Mouse (Mus musculus) thymus, adult 18-20 months (tissue): ENCODE measurements around the gene Rbbp8nl.
"Not testable (repeated sequence)": the region's sequence is repeated elsewhere in the genome, so short reads cannot be mapped to it uniquely, and the experiment has no call there.

Experiments
- DNase-seq, 2 experiments: peaks; one replicate each; pipeline ENCODE4 v3.0.0; 2022; ENCODE audit warnings: mixed read lengths in 2 of 2

Rbbp8nl gene

DNA sequence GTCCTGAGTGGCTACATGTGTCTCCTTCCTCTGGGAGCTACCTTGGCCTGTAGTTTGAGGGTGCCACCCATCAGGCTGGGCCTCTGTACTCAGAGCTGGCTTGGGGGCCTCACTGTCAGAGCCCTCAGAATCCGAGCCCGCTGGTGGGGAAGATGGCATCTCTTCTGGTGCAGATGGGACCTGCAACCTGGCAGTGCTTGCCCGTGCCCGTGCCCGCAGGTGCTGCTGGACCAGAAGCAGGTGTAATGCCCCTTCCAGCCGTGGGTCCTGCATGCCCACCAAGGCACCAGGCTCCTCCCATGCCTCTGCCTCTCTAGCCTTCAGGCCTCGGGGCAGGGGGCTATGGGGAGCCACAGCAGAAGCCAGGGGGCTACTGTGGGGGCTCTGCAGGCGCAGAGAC is 10.4 kb downstream of the Rbbp8nl start:
- DNase-seq: no peak

DNA sequence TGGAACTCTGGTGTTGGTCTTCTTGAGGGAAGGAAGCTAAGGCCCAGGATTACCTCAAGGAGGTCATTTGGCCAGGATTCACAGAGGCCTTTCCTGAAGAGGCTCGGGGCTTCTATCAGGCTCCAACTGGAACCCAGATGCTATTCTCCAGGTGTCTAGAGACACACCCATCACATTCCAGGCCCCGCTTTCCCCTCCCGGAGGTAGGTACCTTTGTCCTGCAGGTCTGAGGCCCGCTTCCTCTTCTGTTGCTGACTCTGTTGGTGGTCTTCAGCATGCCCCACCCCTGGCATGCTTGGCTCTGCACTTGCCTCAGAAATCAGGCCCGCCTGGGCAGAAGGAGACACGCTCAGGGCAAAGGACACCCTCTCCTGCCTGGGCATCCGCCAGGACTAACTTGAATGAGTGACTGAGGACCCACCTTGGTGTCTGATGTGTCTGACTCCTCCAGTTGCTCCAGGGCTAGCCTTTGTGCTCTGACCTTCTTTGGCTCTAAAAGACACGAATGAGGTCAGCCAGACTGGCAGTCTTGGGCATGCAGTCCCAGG is 11.8 kb downstream of the Rbbp8nl start:
- DNase-seq: no peak

DNA sequence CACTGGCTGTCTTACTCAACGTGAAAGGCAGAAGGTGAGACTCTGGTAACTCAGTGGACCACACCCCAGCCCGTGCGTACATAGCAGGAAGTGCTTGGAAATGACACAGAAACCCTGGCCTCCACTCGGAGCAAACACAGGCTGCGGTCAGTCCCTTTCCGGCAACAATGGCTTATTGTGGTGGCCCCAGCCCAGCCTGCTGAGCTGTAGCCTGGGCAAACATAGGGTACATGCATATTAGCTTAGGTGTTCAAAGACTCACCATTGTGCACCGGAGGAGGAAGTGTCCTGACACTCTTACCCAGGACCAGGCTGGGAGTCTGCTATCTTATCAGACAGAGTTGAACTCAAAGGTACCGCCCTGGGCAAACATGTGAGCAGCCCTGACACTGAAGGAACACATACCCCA is 12.8 kb downstream of the Rbbp8nl start:
- DNase-seq: no peak

DNA sequence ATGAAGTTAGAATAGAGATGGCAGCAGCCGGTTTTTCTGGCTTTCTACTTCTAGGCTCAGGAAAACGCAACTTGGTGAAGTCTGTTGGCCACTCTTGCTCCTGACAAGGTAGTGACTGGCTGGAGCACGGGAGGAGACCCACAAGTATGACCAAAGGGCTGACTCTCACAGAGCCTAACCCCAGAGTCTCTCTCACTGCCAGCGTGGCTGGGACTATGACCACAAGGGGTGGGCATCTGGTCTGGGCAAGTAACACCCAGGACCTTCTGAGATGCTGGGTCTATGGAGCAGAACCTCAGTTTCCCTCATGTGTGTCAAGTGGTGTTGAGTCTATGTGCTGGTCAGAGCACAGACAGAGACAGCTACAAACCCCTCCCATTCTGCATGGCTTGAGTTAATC is 13.3 kb downstream of the Rbbp8nl start:
- DNase-seq: no peak

DNA sequence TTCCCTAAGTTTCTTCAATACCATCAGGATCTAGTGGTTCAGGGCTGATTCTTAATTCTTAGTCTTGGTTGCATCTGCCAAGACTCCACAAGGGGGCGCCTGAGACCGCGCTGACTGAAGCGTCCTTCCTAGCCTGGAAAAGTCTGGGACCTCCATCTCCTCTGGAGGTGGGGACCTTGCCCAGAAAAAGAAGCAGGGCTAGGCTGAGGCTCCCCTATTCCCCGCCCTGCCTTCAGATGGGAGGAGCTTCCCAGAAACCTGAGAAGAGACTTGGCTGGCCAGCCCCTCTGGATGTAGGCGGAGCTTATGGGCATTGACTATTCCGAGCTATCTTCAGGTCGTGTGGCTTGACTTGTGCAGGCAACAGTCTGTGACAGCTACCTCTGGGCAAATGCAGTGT is 13.8 kb downstream of the Rbbp8nl start:
- peak; percentile 34 to 43 for DNase-seq

DNA sequence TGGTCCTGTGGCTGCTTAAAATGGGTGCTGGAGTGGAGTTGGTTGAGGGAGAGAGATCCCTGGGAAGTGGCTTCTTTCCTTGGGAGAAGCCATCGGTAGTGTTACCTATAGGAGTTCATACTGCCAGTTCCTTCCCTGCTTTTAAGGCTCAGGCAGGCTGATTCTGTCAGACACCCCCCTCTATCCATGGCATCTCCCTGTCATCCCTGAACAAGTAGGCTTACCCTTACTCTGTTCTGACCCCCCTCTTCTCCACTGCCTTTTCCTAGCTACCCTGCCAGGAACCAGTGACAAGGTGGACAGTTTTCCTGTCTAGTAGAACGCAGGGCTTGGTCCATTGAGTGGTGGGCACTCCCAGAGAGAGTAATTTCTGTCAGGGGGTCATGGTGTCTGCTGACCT is 15.2 kb downstream of the Rbbp8nl start:
- DNase-seq: no peak

DNA sequence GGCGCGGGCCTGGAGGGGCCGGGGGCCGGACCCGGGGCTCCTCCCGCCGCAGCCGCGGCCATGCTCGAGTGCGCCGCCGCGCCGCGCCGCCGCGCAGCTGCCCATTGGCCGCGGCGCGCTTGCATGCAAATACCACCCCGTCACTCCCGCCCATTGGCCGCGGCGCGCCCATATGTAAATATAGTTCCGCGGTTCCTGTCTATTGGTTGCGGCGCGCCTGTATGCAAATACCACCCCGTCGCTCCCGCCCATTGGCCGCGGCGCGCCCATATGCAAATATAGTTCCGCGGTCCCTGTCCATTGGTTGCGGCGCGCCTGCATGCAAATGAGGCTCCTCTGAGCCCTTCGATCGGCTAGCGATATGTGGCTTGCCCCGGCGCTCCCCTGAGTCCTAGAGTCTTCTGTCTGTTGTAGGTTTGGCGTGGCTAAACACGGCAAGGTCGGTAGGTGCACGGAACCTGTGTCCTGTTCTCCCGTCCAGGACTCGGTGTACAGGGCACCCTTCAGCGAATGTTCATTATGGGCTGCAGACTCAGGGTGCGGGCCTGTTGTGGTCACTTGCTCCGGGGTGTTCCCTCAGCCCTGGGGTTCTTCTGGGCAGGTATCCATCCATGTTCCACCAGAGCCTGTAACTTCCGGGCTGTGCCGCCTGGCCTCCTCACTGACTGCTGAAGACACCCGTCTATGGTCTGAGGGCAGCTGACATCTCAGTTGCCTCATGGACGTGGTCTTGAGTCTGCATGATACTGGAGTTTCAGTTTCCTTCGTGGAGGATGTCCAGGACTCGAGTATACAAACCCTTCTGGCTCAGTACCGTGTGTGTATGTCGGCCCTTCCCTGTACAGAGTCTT is 16.1 kb downstream of the Rbbp8nl start, which contains the start of gene Cables2:
Cables2 (minus strand) TSS at position 103 of the 851 bp plus-strand sequence.
- DNase-seq: peak; percentile 87 to 91

DNA sequence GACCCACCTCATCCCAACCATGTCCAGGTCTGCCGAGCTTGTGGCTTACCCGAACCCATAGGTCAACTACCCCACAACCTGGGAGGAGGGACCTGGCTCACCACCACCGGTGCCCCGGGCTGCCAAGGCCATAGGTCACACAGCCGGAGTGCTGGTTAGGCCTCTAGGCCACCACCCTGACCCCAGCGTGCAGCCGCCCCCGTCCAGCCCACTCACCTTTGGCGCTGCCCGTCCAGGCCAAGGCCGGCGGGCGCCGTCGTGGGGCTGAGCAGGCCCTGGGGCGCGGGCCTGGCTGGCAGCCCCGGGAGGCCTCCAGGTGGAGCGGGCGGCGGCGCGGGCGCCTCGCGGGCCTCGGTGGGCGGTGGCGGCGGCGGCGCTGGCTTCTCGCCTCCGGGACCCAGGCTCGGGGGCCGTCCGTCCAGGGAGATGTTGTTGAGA is 16.8 kb downstream of the Rbbp8nl start:
- peak in 1 of 2 experiments; percentile 48 for DNase-seq

DNA sequence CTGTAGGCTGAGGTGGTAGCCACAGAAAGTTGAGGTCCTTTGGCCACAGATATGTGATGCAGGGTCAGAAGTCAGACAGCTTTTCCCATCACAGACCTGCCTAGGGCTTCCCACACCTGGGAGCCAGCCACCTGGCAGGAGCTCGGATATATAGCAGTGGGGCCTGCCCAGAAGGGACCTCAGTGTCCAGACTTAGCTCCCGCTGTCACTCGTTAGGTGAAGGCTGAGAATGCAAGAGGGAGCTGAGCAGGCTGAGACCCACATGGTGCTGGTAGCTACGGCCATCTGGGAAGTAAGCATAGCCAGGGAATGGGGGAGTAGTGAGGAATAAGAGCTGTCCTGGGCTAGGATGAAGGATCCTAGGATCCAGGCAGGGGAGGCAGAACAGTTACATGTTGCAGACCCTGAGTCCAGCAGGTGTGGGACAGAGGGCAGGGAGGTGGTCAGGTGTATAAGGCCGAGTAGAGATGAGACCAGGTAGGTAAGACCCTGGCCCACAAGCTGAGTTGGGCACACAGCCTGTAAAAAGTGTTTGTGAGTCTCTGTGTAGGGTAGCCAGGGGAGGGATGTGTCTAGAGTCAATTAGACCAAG is 17.8 kb downstream of the Rbbp8nl start:
- DNase-seq: no peak

DNA sequence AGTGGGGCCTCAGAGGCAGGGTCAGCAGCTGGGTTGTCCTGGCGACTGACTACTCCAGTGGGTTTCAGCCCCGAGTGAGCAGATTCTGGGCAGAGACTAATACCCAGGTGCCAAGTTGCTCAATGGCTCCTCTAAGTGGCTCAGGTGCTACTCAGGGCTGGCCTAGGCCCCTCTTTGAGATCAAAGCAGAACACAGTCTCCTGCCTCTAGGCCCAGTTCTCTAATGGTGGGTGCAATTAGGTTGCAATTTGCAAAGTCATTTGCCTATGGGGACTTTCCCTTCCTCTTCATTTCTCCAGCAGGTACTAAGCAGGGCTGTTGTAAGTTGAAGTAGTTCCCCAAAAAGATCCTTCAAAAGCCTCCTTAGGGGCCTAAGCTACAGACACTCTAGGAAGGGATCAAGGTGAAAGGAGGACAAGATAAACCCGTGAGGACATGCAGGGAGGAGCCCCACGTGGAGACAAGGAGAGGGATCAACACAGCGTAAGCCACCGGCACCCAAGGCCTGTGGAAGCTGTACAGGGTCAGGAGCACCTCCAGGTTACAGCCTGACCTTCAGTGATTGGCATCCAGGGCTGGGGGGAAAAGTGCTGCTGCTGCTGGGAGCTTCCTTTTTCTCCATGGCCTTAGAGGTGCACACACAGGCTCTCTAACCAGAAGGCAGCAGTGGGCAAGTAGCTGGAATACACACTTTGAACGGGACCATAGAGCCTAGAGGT is 19.0 kb downstream of the Rbbp8nl start:
- DNase-seq: no peak

DNA sequence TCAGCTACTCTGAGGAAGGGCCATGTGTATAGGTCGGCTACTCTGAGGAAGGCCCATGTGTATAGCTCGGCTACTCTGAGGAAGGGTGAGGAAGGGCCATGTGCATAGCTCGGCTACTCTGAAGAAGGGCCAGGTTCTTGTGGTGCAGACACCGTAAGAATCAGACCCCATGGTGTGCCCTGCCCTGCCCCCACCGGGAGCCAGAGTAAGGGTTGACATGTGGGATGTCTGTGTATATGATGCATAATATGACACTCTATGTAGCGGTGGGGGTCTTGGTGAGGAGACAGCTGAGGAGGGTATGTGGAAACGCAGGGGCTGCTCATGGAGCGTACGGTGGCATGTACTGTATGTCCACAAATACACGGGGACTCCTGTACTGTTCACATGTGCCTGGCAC is 20.4 kb downstream of the Rbbp8nl start:
- DNase-seq: no peak

DNA sequence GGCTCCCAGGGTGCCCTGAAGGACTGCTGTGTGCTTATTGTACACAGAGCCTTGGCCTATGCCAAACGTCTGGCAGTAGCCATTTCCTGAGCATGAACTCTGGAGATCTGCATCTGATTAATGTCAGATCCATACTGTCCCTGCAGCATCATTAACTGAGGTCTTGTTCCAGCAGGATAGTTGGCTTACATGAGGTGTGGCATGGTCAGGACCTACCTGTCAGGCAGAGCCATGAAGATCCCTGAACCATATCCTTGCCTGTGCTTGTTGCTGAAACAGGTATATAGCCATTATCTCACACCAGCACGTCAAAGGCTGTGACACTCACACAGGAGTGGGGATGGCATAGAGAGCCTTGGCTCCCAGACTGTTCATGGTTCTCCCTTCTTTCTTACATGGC is 21.7 kb downstream of the Rbbp8nl start:
- no peak for DNase-seq

DNA sequence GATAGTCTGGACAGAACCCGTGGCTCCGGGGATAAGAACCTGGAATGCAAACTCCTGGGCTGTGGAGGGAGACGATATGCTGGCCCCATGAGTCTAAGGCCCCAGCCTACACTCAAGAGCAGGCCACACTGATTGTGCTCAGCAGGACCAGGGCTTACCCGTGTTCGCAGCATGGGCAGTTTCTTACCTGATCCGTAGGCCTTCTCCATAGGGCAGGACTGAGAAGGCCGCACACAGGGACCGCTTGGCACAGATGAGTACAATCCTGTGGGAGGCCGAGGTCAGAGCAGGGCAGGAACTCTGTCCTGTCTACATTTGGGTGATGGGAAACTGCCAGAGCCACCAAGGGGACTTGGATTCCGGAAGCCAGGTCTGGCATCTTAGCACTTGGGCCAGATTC is 26.8 kb downstream of the Rbbp8nl start:
- no peak for DNase-seq

DNA sequence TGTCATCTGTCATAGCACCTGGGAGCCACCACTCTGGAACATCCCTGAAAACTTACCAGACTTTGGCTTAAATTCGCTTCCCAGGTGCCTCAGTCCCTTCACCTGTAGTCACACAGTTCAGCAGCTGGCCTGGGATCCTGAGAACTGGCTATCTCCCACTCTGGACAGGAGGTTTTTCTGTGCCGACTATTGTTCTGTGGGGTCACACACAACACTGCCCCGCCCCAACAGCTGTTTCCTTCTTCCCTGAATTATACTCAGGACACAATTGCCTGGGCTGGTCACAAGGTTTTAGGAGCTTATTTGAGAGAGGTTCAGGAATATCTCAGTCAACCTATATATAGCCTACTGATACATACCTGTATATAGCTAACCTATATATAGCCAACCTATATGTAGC is 27.2 kb downstream of the Rbbp8nl start:
- DNase-seq: no peak

DNA sequence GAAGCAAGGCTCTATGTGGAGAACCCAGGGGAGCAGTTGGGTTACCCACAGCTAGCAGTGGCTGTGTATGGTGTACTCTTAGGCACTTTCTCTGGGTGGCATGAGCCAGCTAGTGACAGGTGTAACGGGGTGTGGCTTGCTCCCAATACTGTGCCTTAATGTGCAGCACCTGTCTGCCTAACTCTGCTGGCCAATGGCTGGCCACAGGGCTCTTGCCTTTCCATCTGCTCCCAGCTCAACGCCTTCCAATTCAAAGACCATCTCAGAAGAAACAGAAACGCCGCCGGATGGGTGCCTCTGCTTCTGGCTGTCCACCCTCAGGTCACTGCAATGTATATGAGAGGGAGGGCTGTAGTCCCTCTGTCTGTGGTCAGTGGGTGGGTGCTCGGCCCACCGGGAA is 27.8 kb downstream of the Rbbp8nl start:
- DNase-seq: no peak

DNA sequence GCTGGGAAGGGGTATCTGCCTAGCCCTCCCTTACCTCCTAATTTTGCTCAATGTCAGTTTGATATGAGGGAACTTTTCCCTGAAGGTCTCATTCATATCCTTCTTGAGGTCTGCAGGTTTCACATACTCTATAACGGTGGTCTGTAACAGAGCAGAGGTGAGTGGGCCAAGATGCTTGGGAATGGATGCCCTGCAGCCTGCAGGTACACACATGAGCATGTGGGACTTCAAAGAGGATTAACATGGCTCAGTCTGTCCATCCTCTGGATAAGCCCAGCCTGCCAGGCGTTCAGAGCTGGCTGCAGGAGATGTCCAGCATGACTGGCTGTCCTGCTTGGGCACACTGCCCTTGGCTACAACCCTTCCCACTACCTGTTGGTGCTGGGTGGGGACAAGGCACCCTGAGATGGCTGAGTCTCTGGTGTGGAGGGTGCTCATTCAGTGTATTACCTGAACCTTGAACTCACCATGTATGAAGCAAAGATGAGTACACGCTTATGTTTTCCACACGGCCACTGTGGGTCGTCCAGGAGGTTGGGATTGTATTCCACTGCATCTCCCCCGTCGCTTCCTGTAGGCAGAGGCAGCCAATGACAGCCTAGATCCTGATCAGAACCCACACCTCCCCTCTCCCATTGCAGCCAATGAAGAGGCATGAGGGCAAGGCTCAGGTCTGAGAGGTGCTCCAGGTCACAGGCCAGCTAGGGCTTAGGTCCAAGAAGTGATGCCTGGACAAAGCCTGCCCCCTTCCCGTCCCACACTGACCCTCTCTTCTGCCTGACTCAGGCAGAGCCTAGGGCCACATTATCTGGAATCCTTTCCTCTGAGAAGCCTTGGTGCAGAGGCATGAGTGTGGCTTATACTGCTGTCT is 28.8 kb downstream of the Rbbp8nl start:
- no peak for DNase-seq

DNA sequence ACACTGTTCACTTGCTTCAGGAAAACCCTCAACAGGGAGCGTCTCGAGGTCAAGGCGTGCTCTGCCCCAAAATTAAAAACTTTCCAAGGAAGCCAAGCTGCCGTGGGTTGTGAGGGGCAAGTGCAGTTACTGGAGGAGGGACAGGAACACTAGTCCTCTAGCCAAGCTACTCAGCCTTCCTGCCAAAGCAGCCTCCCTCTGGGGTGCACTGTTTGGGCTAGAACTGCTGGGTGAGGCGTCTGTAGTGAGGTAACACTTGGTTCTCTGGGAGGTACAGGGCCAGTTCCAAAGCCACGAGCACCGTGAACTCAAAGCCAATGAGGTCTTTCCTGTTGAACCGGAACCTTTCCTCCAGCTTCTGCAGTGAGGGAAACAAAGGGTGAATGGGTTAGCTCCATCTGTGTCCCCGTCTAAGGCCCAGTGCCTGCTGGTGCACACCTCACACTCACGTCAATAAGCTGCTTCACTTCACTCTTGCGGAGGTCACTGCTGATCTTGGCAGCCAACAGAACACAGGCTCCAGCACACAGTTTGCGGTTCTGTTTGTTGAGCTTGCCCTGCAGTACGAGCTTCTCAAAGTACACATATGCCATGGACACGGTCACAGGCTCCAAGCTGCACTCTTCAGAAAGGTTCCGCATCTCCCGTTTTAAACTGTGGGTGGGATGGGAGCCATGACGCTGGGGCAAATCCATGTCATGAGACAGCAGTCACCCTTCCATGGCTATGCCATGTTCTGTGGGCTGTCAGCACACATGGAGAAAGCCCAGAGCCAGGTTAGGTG is 29.7 kb downstream of the Rbbp8nl start:
- not testable (repeated sequence) for DNase-seq

DNA sequence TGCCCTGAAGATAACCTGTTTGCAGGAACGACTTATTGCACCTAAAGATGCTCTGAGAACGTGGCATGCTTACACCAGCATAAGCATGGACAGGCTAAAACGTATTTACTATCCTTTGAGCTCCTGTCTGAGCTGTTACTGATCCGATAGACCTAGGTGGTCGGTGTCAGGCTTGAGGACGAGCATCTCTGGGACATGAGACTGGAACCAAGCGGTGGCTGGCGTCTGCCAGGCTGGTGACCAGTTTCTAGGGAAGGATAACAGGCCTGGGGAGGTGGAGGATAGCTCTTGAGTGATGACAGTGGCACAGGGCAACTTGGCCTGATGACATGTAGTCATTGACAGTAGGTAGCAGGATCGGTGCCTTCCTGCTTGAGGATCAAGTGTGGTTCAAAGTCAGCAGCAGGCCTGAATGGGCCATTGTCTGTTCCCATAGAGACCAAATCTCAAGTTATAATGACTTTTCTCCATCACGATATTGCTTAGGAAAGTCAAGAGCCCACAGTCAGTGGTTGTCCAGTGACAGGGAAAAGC is 30.7 kb downstream of the Rbbp8nl start:
- DNase-seq: not testable (repeated sequence)

DNA sequence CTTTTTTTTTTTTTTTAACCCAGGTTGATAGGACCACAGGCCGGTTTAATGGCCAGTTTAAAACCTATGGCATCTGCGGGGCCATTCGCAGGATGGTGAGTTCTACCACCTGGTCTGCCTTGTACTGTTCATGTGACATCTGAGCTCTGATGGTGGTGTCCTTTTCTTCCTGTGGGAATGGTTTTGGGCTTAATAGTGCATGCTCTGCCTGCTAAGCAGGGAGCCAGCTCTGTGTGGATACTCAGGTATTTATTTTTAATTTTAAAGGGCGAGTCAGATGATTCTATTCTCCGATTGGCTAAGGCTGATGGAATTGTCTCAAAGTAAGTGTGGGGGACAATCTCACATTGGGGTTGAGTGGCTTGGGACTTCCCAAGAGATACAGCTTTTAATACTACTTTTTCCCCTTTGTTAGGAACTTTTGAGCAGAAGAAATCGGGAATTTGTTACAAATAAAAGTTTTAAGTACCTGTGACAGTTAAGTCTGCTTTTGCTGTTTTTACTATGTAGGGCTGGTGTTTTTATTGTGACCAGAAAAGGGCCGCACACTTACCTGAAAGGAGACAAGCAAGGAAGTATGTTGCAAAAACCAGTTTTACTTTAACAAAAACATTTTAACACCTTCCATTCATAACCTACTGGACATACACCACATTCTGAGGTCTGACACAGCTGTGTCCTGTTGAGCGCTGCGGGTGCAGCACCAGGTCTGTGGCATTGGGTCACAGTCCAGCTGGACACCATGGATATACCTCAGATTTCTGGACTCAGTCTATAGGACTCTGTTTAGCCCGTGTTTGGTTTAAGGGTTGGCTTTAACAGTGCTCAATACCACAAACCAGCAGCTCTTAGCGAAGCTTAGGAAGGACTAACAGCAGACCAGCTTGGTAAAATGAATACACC is 31.5 kb downstream of the Rbbp8nl start:
- no peak for DNase-seq

DNA sequence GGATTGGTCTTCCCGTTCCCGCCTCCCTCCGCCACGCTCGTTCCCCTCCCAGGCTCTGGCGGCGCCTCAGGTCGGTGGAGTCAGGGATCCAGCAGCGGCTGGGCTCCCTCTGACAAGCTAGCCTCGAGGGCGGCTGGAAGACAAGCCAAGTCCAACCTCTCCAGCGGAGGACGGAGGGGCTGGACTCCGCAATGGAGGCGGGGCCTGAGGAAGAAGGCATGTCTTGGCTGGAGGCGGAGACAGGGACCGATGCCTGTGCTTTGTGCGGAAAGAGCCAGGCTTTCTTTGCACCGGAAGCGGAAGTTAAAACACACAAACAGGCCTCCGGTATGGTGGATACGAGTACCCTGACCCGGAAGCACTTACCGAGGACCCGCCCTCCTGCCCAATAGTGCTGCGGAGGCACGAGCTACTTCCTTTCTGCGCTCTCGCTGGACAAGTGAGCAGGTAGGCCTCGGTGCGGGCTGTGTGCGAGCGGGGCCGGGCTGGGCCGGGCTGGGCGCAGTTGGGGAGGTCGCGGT is 32.6 kb downstream of the Rbbp8nl start, which contains the start of gene Rps21:
Rps21 (plus strand) TSS at position 377 of the 521 bp plus-strand sequence.
- DNase-seq: peak; percentile 93 to 96
